Mouse (Mus musculus) heart, embryonic 16.5 days (tissue): ENCODE data around the gene Tigd2. TPM values are rescaled to one million over a fixed set of nuclear protein-coding genes. Genes with fewer than 3 reads are reported as not detected.

Experiments used
- ATAC-seq: fragments of 200-750 bp; cut with Nextera tagmentation; replicated peaks from 2 replicates; pipeline ENCODE4 v1.8.0; 2017; ENCODE audit warnings: moderate number of reproducible peaks; ENCODE audit not compliant: insufficient read depth, low FRiP score; ENCODE audit errors: extremely low read depth
- H3K27ac ChIP-seq: fragments of 300-500 bp; sonication (generic); 2 replicates; pipeline ENCODE4 v1.5.1; 2014; ENCODE audit warnings: mild to moderate bottlenecking, low read length, control low read depth, moderate library complexity
- H3K27me3 ChIP-seq: fragments of 300-500 bp; sonication (generic); 2 replicates; pipeline ENCODE4 v1.6.1; 2014; ENCODE audit warnings: low read length, mixed read lengths; ENCODE audit not compliant: control insufficient read depth, insufficient read depth
- H3K36me3 ChIP-seq: fragments of 300-500 bp; sonication (generic); 2 replicates; pipeline ENCODE4 v1.6.1; 2014; ENCODE audit not compliant: control insufficient read depth, insufficient read depth
- H3K4me1 ChIP-seq: fragments of 300-500 bp; sonication (generic); 2 replicates; pipeline ENCODE4 v1.6.1; 2014; ENCODE audit warnings: low read length, mixed read lengths; ENCODE audit not compliant: control insufficient read depth, insufficient read depth
- H3K4me2 ChIP-seq: fragments of 300-500 bp; sonication (generic); 2 replicates; pipeline ENCODE4 v1.6.1; 2014; ENCODE audit warnings: low read depth, mild to moderate bottlenecking, control low read depth, low read length
- H3K4me3 ChIP-seq: fragments of 300-500 bp; sonication (generic); 2 replicates; pipeline ENCODE4 v1.5.1; 2014; ENCODE audit warnings: mild to moderate bottlenecking, control low read depth, low read length
- H3K9ac ChIP-seq: fragments of 300-500 bp; sonication (generic); 2 replicates; pipeline ENCODE4 v1.6.1; 2014; ENCODE audit warnings: low read length, control low read depth
- H3K9me3 ChIP-seq: fragments of 300-500 bp; sonication (generic); replicated peaks from 2 replicates; pipeline ENCODE4 v1.6.1; 2016; ENCODE audit warnings: low read length; ENCODE audit not compliant: control insufficient read depth
- WGBS: fragments of 180-500 bp; shearing (Covaris S2); extraction: QIAGEN DNeasy Blood & Tissue Kit; methylation state at CpG from one replicate; pipeline ENCODE4 v1.1.7; 2014; 5-methylcytosine and 5-hydroxymethylcytosine counted together
- polyA plus RNA-seq: library from polyadenylated mRNA; unstranded; fragments of >200 nt; fragmentation: Nextera tagmentation; extraction: Ambion mirVana; gene quantifications from 2 replicates; pipeline ENCODE4 v1.2.1, GENCODE M21; 2015

Tigd2 gene
- 11.1 and 12.0 TPM in 2 replicates for polyA plus RNA-seq

DNA sequence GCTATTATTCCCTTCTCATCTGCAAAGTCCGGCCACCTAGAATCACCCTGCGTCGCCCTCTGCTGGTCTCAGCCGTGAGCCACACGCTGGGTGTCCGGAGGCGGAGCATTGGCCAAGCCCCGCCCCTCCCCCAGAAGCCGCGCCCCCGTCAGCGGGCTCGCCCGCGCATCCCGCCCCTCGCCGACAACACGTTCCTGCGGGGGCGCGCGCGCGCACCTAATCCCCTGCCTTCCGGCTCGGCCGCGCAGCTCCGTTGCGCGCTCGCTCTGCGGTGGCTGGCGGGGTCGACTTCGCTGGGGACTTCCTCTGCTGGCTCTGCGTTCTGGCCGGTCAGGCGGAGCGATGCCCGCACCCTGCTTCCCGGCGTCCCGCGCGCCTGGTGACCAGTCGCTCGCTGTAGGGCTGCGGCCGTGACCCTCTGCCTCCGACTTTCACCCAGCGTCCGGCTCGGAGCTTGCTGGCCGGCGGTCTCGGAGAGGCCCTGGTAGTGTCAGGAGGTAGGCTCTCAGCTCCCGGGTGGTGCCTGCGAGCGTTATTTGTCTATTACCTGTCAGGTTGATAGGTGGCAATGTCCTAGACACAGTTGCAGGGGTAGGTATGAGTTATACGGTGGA, at the start of gene Tigd2:
TSS of gene Tigd2 (plus strand) at position 186 of the 614 bp plus-strand sequence.
- Histone ChIP-seq H3K4me2 (peak within 1 kb of the TSS; percentile 78), H3K9ac (peak within 1 kb of the TSS; percentile 94), H3K27ac (peak within 1 kb of the TSS; percentile 89), H3K36me3 (no peaks in the 10 kb centered on the region), H3K9me3 (no peaks in the 10 kb centered on the region), H3K4me3 (peak within 1 kb of the TSS; percentile 87), H3K27me3 (no peaks in the 10 kb centered on the region), H3K4me1 (peaks cover 8% of the 10 kb centered on the region)
- ATAC-seq: peak; percentile 96
- WGBS: under 1% methylated on average over 62 of the region's 62 CpGs

DNA sequence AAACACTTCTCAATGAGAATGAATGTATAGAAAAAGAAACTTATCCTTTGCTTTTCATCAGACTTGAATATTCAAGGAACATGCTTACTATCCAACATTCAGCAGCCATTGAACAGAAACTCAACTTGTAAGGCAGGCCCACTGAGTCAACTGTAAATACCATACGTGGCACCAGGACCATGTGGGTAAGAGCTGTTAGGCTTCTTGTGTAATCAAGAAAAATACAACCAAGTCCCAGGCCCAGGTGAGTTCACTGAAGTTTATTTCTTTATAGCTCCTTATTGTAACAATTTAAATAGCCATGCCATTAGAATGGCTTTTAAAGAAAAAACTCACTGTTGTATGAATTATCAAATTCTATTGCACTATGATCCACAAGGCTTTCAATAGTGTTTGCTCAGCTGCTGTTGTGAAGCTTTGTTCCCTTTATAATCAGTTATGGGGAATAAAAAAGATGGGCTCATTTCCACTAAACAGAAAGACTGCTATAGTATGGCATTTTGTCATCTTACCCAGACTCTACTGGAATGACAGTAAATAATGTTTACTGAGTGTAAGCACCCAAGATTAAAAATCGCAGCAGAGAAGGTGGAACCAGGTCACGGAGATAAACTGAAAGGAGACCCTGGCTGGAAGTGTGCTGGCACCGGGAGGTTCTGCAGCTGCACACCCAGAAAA, 46.7 kb upstream of the Tigd2 start:
- WGBS: 76% methylated on average over 4 of the region's 4 CpGs
- Histone ChIP-seq H3K27me3 (no peaks in the 10 kb centered on the region), H3K27ac (no peak overlapping the region), H3K4me2 (no peak overlapping the region), H3K4me3 (no peak overlapping the region), H3K9me3 (no peaks in the 10 kb centered on the region), H3K4me1 (peaks cover 4% of the 10 kb centered on the region; the same call in 1 of the 2 replicates), H3K9ac (no peak overlapping the region), H3K36me3 (no peaks in the 10 kb centered on the region)
- no peak for ATAC-seq

DNA sequence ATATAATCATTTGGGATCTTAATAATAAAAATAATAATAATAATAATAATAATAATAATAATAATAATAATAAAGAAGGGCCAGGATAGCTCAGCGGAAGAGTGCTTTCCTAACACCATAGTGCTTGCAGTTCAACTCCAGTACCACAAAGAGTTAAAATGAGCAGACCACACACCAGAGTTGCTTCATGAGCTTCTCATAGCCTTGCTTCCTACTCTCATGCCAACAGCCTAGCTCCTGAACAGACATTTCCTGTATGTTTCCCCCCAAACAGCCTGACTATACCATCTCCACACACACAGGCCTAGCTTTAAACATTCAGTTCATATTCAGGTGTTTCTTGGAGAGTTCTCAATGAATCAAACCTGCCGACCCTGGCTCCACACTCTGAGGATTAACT, 45.8 kb upstream of the Tigd2 start:
- no peak overlapping the region for H3K9ac ChIP-seq
- H3K9me3 ChIP-seq: no peaks in the 10 kb centered on the region
- no peaks in the 10 kb centered on the region for H3K36me3 ChIP-seq
- no peaks in the 10 kb centered on the region for H3K27me3 ChIP-seq
- ATAC-seq: no peak
- peaks cover 4% of the 10 kb centered on the region; the same call in 1 of the 2 replicates for H3K4me1 ChIP-seq
- no peak overlapping the region for H3K4me2 ChIP-seq
- H3K4me3 ChIP-seq: no peak overlapping the region
- H3K27ac ChIP-seq: no peak overlapping the region
- WGBS: 80% methylated on average over 2 of the region's 2 CpGs

DNA sequence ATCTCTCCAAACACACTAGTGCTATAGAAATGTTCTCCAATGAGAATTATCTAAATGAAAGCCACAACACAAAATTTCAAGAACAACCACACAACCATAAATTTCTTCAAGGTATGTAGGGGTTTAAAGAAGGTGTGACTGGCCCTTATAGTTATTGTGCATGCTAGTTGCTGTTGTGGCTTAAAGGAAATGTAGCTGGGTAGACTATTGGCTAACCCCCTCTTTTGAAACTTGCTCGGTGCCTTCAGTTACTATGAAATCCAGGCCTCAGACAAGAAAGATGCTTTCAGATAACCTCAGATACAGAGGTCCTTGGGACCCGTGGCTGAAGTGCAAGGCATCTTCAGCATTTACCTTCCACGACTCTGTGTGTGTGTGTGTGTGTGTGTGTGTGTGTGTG, 45.3 kb upstream of the Tigd2 start:
- no peak for ATAC-seq
- 70% methylated on average over 3 of the region's 3 CpGs for WGBS
- no peak overlapping the region for H3K4me3 ChIP-seq
- no peaks in the 10 kb centered on the region for H3K9me3 ChIP-seq
- H3K4me1 ChIP-seq: peaks cover 4% of the 10 kb centered on the region; the same call in 1 of the 2 replicates
- no peak overlapping the region for H3K9ac ChIP-seq
- H3K4me2 ChIP-seq: no peak overlapping the region
- no peaks in the 10 kb centered on the region for H3K36me3 ChIP-seq
- no peaks in the 10 kb centered on the region for H3K27me3 ChIP-seq
- H3K27ac ChIP-seq: no peak overlapping the region

DNA sequence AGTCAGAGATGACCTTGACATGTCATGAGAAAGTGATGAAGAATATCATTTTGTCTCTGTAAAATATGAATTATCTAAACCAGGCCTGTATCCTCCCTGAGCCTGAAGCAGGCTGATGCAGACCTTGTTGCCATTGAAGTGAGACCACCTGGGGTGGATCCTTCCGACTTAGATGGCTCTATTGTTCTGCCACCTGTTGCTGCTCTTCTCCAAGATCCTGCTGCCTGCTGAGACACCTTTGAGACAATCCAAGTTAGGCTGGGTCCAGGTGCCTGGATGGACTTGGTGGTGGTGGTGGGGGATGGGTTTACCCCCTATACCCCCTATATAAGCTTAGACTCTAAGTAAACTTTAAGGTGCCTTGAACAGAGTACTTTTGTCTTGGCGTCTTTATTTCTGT, 39.7 kb upstream of the Tigd2 start:
- H3K4me1 ChIP-seq: no peaks in the 10 kb centered on the region
- no peaks in the 10 kb centered on the region for H3K9me3 ChIP-seq
- H3K9ac ChIP-seq: no peak overlapping the region
- H3K4me2 ChIP-seq: no peak overlapping the region
- H3K36me3 ChIP-seq: no peaks in the 10 kb centered on the region
- no peaks in the 10 kb centered on the region for H3K27me3 ChIP-seq
- ATAC-seq: no peak
- H3K27ac ChIP-seq: no peak overlapping the region
- WGBS: 34% methylated on average over 2 of the region's 2 CpGs
- no peak overlapping the region for H3K4me3 ChIP-seq

DNA sequence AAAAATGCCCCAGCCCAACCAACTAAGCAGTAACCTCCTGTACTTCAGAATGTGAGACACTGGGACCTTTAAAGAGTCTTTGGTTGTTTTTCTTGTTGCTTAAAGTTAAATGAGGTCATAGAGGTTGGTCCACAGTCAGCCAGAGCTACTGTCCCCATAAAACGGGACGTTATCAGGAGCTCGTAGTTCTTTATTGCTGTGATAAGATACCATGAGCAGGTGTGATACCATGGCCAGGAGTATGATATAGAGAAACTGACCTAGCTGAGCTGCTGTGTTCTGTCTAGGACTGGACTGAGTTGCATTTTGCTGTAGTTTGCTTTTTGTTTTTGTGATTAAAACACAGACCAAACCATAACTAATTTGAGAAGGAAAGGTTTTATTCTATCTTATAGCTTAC, 37.4 kb upstream of the Tigd2 start:
- no peak overlapping the region for H3K27ac ChIP-seq
- no peaks in the 10 kb centered on the region for H3K36me3 ChIP-seq
- ATAC-seq: no peak
- no peaks in the 10 kb centered on the region for H3K9me3 ChIP-seq
- WGBS: 27% methylated on average over 3 of the region's 3 CpGs
- no peaks in the 10 kb centered on the region for H3K27me3 ChIP-seq
- H3K4me3 ChIP-seq: no peak overlapping the region
- H3K9ac ChIP-seq: no peak overlapping the region
- H3K4me1 ChIP-seq: no peaks in the 10 kb centered on the region
- no peak overlapping the region for H3K4me2 ChIP-seq

DNA sequence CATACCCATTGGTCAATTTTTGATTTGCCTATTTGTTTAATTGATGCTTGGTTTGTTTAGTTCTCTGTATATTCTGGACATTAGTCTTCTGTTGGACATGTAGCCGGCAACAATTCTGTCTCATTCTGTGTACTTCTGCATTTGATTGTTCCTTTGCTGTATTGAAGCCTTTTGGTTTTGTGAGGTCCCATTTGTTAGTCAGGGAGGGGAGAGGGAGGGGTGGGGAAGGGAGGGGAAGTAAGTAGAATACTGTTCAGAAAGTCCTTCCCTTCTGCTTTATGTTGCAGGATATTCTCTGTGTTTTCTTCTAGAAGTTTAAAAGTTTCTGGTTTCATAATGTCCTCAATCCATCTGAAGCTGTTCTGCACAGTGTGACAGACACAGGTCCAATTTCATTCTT, 34.7 kb upstream of the Tigd2 start:
- Histone ChIP-seq H3K4me1 (no peaks in the 10 kb centered on the region), H3K9ac (no peak overlapping the region), H3K36me3 (no peaks in the 10 kb centered on the region), H3K4me3 (no peak overlapping the region), H3K9me3 (no peaks in the 10 kb centered on the region), H3K27me3 (no peaks in the 10 kb centered on the region), H3K27ac (no peak overlapping the region), H3K4me2 (no peak overlapping the region)
- ATAC-seq: no peak
- WGBS: 87% methylated on average over 1 of the region's 1 CpGs

DNA sequence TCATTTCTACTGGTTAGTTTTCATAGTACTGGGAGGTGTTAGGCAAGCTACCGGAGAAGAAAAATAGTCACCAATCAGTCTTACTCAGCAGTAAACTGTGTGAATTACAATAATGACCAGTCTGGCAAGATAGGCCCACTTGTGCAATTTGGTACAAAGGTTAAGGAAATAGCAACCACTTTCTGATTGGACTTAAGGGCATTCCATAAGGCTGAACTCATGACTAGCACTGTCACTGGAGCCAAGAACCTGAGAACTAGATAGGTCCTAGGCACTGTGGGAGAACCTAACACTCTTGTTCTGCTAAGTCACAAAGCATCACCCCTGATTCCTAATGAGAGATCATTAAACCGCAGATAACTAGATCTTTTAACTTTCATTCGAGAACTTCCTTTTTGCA, 30.6 kb upstream of the Tigd2 start:
- 82% methylated on average over 3 of the region's 3 CpGs for WGBS

DNA sequence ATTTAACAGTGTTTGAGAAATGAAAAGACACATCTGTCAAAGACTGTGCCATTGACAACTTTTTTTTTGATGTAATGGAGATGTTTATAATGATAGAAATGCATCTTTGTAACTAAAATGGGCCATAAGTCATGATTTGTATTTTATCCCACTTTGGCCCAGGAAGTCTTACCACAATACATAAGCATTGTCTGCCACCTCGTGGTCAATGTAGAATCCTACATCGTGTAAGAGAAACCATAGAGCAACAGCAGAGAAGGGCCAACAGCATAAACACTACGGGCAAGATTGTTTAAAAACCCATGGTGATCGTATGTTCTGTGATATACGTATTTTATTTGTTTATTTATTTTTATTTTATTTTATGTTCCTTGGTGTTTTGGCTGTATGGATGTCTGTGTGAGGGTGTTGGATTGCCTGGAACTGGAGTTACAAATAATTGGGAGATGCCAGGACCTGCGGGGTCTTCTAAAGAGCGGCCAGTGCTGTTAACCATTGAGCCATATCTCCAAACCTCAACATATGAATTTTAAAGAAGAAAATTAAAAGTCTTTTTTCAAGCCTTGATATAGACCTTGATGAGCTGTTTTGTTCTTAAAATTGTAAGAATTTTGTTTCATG, 28.2 kb upstream of the Tigd2 start:
- H3K9ac ChIP-seq: no peak overlapping the region
- no peaks in the 10 kb centered on the region for H3K27me3 ChIP-seq
- no peak overlapping the region for H3K27ac ChIP-seq
- H3K4me1 ChIP-seq: 0 out of 2 replicates have a peak, but pooled peaks cover 2% of the 10 kb centered on the region
- H3K4me2 ChIP-seq: no peak overlapping the region
- H3K9me3 ChIP-seq: no peaks in the 10 kb centered on the region
- 40% methylated on average over 7 of the region's 7 CpGs for WGBS
- no peaks in the 10 kb centered on the region for H3K36me3 ChIP-seq
- H3K4me3 ChIP-seq: no peak overlapping the region
- ATAC-seq: 0 out of 2 replicates have a peak, but pooled peaks have one; percentile 63

More for the DNA sequence above, 30.6 kb upstream of the Tigd2 start:
- Histone ChIP-seq H3K4me3 (no peak overlapping the region), H3K9ac (no peak overlapping the region), H3K27me3 (no peaks in the 10 kb centered on the region), H3K9me3 (no peaks in the 10 kb centered on the region), H3K36me3 (no peaks in the 10 kb centered on the region), H3K4me1 (0 out of 2 replicates have a peak, but pooled peaks cover 2% of the 10 kb centered on the region), H3K4me2 (no peak overlapping the region), H3K27ac (no peak overlapping the region)
- ATAC-seq: no peak
